Mouse (Mus musculus) liver, embryonic 14.5 days (tissue): ENCODE data around the gene Mrps5. TPM values are rescaled to one million over a fixed set of nuclear protein-coding genes. Genes with fewer than 3 reads are reported as not detected.

Source experiments
- ATAC-seq: fragments of 200-750 bp; cut with Nextera tagmentation; 2 replicates; pipeline ENCODE4 v1.8.0; 2017; ENCODE audit warnings: moderate number of reproducible peaks, mild to moderate bottlenecking, moderate library complexity; ENCODE audit not compliant: insufficient read depth
- DNase-seq, 3 experiments: peaks; one replicate each; pipeline ENCODE4 v3.0.0-alpha.2; 2012 to 2013; ENCODE audit warnings: low read depth in 3 of 3, low spot score in 3 of 3
- H3K27ac ChIP-seq: fragments of 300-500 bp; sonication (generic); 2 replicates; pipeline ENCODE4 v1.5.1; 2014; ENCODE audit warnings: moderate library complexity, mild to moderate bottlenecking, control low read depth, inconsistent platforms
- H3K27me3 ChIP-seq: fragments of 300-500 bp; sonication (generic); 2 replicates; pipeline ENCODE4 v1.6.1; 2014; ENCODE audit warnings: mild to moderate bottlenecking, low read length, moderate library complexity; ENCODE audit not compliant: control insufficient read depth, insufficient read depth
- H3K36me3 ChIP-seq: fragments of 300-500 bp; sonication (generic); replicated peaks from 2 replicates; pipeline ENCODE4 v1.6.1; 2014; ENCODE audit warnings: low read depth; ENCODE audit not compliant: control insufficient read depth, insufficient read depth
- H3K4me1 ChIP-seq, 2 experiments: fragments of 200-500 bp in 1 of 2; fragments of 300-500 bp in 1 of 2; sonication (generic) in 1 of 2; replicated peaks; 2 replicates each; pipeline ENCODE4 v1.6.1; 2012 to 2014; ENCODE audit warnings: antibody characterized with exemption in 1 of 2, inconsistent platforms in 1 of 2, low read length in 1 of 2; ENCODE audit not compliant: control insufficient read depth in 2 of 2, insufficient read depth in 2 of 2
- H3K4me2 ChIP-seq: fragments of 300-500 bp; sonication (generic); 2 replicates; pipeline ENCODE4 v1.6.1; 2014; ENCODE audit warnings: low read depth, mild to moderate bottlenecking, control low read depth, moderate library complexity
- H3K4me3 ChIP-seq, 2 experiments: fragments of 200-500 bp in 1 of 2; fragments of 300-500 bp in 1 of 2; sonication (generic) in 1 of 2; 2 replicates each; pipeline ENCODE4 v1.5.1; 2012 to 2014; ENCODE audit warnings: low read depth in 2 of 2, low read length in 2 of 2, mild to moderate bottlenecking in 2 of 2, control low read depth in 1 of 2, inconsistent platforms in 1 of 2, moderate library complexity in 1 of 2; ENCODE audit not compliant: insufficient read depth in 1 of 2
- H3K9ac ChIP-seq: fragments of 300-500 bp; sonication (generic); replicated peaks from 2 replicates; pipeline ENCODE4 v1.6.1; 2014; ENCODE audit warnings: mild to moderate bottlenecking, control low read depth, moderate library complexity
- H3K9me3 ChIP-seq: fragments of 300-500 bp; sonication (generic); 2 replicates; pipeline ENCODE4 v1.6.1; 2016; ENCODE audit warnings: low read length, mixed read lengths; ENCODE audit not compliant: control insufficient read depth
- CTCF ChIP-seq: IDR thresholded peaks from 2 replicates; pipeline ENCODE4 v1.5.1; 2016; ENCODE audit warnings: antibody characterized with exemption, low read depth, control low read depth
- EP300 ChIP-seq: IDR thresholded peaks from 2 replicates; pipeline ENCODE4 v1.6.1; 2016; ENCODE audit warnings: antibody characterized with exemption, low read depth
- WGBS: fragments of 180-500 bp; shearing (Covaris S2); extraction: QIAGEN DNeasy Blood & Tissue Kit; methylation state at CpG from one replicate; pipeline ENCODE4 v1.1.7; 2014; ENCODE audit not compliant: insufficient replicate concordance; 5-methylcytosine and 5-hydroxymethylcytosine counted together
- polyA plus RNA-seq, 2 experiments: library from polyadenylated mRNA; depleted of rRNA in 1 of 2; stranded (reverse) in 1 of 2; unstranded in 1 of 2; fragments of >200 nt; fragmentation: Nextera tagmentation in 1 of 2; extraction: Ambion mirVana in 1 of 2; gene quantifications; 2 replicates each; pipeline versions ENCODE4 v1.2.1 to v1.2.3; 2012 to 2014

The Mrps5 gene
- polyA plus RNA-seq (2012; rRNA removed) (25.2 and 46.4 TPM in 2 replicates), polyA plus RNA-seq (2014; fragmentation: Nextera tagmentation; extraction: Ambion mirVana) (80.1 and 80.3 TPM in 2 replicates)

DNA sequence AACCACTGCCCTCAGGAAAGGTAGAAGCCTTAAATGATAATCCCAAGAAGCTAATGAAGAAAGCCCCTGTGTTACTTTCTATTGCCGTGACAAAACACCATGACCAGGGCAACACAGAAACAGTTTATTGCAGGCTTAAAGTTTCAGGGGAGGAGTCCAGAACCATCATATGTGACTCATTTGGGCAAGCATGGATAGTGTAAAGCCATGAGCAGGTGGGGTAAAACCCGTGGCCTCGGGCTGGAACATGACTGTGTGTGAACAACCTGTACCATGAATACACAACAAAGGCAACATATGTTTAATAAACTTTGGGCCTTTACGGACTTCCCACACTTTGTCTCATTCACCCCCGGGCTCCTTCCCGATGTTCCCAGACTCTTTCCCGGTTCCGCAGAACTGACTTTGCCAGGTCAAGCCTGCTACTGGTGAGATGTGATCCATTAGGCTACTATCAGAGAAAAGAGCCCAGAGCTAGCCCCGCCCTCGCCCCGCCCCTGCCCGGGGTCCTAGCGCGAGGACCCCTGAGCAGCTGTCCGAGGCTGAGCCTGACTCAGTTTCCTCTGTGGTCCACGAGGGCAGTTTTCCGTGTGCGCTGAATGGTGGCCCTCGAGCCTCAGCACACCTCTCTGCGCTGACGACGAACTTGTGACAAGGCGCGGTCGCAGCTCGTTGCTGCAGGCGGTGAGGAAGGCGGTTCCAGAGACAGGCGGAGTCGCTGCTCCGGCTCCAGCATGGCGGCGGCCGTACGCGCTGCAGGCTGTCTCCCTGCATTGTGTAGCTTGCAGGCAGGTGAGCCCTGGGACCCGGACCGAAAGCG is at the start of gene Mrps5, which contains the start of gene Zfp661:
TSS of gene Mrps5 (plus strand) at position 529 of the 820 bp plus-strand sequence.
TSS of gene Zfp661 (minus strand) at position 401 of the 820 bp plus-strand sequence.
- peak; percentile 67 for TF ChIP-seq EP300
- TF ChIP-seq CTCF = peak; percentile 19; the same call in 1 of the 2 replicates
- no peaks in the 10 kb centered on the region for H3K27me3 ChIP-seq
- peak within 1 kb of the TSS; percentile 91 for H3K9ac ChIP-seq
- H3K4me2 ChIP-seq = peak within 1 kb of the TSS; percentile 76
- H3K27ac ChIP-seq = peak within 1 kb of the TSS; percentile 74
- ATAC-seq = peak; percentile 84
- 4% methylated on average over 39 of the region's 39 CpGs for WGBS
- H3K4me3 ChIP-seq = peak within 1 kb of the TSS; percentile 69 to 94
- DNase-seq = peak; percentile 50 to 68 (median 66)
- no peaks in the 10 kb centered on the region for H3K9me3 ChIP-seq
- no peaks in the 10 kb centered on the region for H3K36me3 ChIP-seq
- H3K4me1 ChIP-seq = peaks cover 0 to 21% of the 10 kb centered on the region in 2 experiments; a peak in 3 of 4 replicates

DNA sequence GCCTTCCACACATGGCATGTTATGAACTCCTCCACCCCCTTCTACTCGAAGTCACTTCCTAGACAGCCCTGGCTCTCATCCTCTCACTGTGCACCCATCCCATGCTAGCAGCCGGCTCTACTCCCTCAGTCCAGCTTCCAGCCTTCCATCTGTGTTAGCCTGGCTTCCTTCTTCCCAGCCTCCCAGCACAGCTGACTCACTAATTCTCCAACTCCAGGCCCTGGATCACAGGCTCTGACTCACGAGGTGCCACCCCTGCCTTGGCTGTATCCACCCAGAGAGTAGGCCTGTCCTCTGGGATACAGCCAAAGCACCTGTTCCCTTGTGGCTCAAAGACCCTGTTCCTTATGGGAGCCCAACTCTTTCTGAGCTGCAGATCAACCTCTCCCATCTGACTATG is 49.5 kb upstream of the Mrps5 start:
- Histone ChIP-seq H3K4me1 (no peaks in the 10 kb centered on the region), H3K27me3 (peaks cover 31% of the 10 kb centered on the region), H3K4me2 (no peak overlapping the region), H3K9ac (no peak overlapping the region), H3K36me3 (no peaks in the 10 kb centered on the region), H3K9me3 (no peaks in the 10 kb centered on the region), H3K4me3 (no peak overlapping the region), H3K27ac (no peak overlapping the region)
- WGBS = 35% methylated on average over 3 of the region's 3 CpGs
- no peak for TF ChIP-seq CTCF
- TF ChIP-seq EP300 = no peak
- DNase-seq (no peak), ATAC-seq (no peak)

DNA sequence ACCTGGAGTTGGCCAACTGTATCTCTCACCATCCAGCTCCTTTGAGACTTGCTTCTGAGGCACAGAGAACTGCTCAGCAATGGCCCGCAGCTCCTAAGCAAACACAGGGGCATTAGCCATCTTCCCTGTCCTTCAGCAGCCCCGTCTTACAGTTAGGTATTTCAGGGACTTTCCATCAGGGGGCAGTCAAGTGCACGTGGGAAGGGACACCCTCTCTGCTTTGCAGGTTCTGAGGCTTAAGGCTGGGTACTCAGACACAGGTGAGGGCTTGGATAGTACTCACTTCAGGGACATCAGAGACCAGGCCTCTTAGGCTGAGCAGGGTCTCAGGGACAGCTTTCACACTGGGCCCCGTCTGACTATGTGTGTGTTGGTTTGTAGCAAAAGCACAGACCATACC is 47.5 kb upstream of the Mrps5 start:
- DNase-seq (no peak), ATAC-seq (no peak)
- TF ChIP-seq CTCF (peak; percentile 62), EP300 (no peak)
- 19% methylated on average over 4 of the region's 4 CpGs for WGBS
- Histone ChIP-seq H3K9ac (no peak overlapping the region), H3K4me2 (no peak overlapping the region), H3K36me3 (no peaks in the 10 kb centered on the region), H3K27ac (no peak overlapping the region), H3K4me3 (no peak overlapping the region), H3K4me1 (no peaks in the 10 kb centered on the region), H3K27me3 (peaks cover 33% of the 10 kb centered on the region), H3K9me3 (no peaks in the 10 kb centered on the region)

DNA sequence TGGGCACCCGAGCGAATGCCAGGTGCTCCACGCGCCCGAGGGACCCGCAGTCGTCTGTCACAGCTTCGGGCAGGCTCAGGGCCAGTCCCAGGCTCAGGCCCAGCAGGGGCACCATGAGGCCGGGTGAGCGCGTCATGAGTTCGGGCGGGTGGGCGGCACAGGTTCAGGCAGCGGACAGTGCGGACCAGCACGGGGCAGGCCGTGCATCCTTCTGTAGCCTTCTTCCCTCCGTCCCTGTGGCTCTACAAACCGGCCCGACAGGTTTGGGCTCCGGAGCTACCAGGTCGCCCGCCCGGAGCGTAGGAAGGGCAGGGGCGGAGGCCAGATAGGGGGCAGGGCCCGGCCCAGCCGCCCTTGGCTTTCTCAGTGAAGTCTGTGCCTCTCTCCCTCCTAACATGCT is 45.8 kb upstream of the Mrps5 start, which contains the start of gene Prom2:
TSS of gene Prom2 (minus strand) at position 283 of the 400 bp plus-strand sequence.
- no peak within 1 kb of the TSS for H3K4me2 ChIP-seq
- no peaks in the 10 kb centered on the region for H3K36me3 ChIP-seq
- WGBS = 9% methylated on average over 29 of the region's 29 CpGs
- H3K4me1 ChIP-seq = no peaks in the 10 kb centered on the region
- DNase-seq (no peak), ATAC-seq (no peak)
- no peak within 1 kb of the TSS for H3K27ac ChIP-seq
- no peak within 1 kb of the TSS for H3K9ac ChIP-seq
- H3K27me3 ChIP-seq = peaks cover 33% of the 10 kb centered on the region
- no peak within 1 kb of the TSS for H3K4me3 ChIP-seq
- no peaks in the 10 kb centered on the region for H3K9me3 ChIP-seq
- TF ChIP-seq EP300 = no peak
- TF ChIP-seq CTCF = no peak

DNA sequence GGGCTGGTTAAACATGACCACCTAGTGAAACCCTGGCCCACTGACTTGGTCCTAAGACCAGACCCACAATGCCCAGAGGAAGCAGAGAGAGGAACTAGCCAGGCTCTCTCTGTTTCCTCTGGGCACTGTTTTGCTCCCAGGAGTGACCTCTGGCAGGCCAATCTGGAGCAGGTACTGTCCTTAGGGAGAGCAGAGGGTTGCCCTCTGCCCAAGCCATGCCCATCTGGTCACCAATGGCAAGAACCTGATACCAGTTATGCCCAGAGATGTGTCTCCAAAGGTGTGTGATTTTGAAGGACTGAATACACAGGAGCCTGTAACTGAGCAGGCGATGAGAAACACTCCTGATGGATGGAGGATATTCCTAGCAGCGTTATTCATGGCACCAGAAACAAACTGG is 45.3 kb upstream of the Mrps5 start:
- Histone ChIP-seq H3K4me1 (no peaks in the 10 kb centered on the region; a peak in 1 of 4 replicates), H3K4me2 (no peak overlapping the region), H3K36me3 (no peaks in the 10 kb centered on the region), H3K27ac (no peak overlapping the region), H3K4me3 (no peak overlapping the region), H3K9ac (no peak overlapping the region), H3K27me3 (peaks cover 33% of the 10 kb centered on the region), H3K9me3 (no peaks in the 10 kb centered on the region)
- TF ChIP-seq CTCF (no peak), EP300 (no peak)
- ATAC-seq (no peak), DNase-seq (no peak)
- 56% methylated on average over 2 of the region's 2 CpGs for WGBS
